Mouse (Mus musculus): ENCODE measurements around the gene P2ry2. TPM values are rescaled to one million over a fixed set of nuclear protein-coding genes. Genes with fewer than 3 reads are reported as not detected.

P2ry2 gene
- polyA plus RNA-seq, 1 experiment from 2014 or later = 4.3 TPM

DNA sequence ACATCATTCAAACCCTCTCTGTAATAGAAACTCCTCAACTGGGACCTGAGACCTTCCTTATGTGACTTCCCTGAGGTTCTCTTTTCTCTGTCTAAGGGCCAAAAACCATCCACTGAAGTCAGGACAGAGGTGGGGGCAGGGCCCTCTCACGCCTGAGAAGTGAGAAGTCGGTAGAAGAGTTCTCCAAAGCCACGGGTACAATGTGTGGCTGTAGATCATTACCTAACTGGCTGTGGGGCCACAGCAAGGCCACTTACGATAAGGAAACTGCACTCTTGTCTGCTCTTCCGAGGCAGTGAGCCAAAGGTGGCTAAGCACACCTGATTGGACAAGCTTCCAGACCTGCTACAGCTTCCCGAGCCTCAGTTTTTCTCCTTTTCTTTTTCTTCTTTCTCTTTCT, 16.8 kb upstream of the P2ry2 start:
- Histone ChIP-seq H3K9ac (ENCODE audit: low read length) (no peak overlapping the region), H3K9me3 (replicated peaks; ENCODE audit: control insufficient read depth, low read length) (no peaks in the 10 kb centered on the region), H3K4me3 (ENCODE audit: low read length) (no peak overlapping the region), H3K36me3 (ENCODE audit: control insufficient read depth, insufficient read depth) (no peaks in the 10 kb centered on the region), H3K4me2 (ENCODE audit: low read depth, low read length) (no peak overlapping the region), H3K27ac (ENCODE audit: low read length) (no peak overlapping the region), H3K4me1 (ENCODE audit: control insufficient read depth, insufficient read depth, low read length) (peaks cover 3% of the 10 kb centered on the region; the same call in 1 of the 2 replicates), H3K27me3 (ENCODE audit: control insufficient read depth, insufficient read depth, low read length) (no peaks in the 10 kb centered on the region)
- WGBS = 57% methylated on average over 6 of the region's 6 CpGs
- no peak for ATAC-seq (replicated peaks; ENCODE audit: extremely low read depth, insufficient read depth, low FRiP score)

DNA sequence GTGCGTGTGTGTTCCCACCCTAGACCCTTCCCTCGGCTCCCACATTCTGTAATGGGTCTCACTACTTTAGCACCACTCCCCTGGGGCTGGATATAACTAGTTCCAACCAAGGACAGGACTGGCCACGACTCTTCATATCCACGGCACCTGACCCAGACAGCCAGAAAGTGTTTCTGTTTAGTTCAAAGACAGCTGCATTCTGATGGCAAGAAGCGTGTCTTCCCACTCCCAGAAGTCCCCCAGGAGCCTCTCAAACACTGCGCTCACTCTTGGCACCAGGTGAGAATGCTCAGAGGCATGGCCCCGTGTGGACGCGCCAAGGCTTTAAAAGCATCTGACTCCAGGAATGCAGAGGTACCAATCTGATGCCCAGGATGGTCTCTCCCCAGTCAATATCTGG, 16.3 kb upstream of the P2ry2 start:
- Histone ChIP-seq H3K4me3 (ENCODE audit: low read length) (no peak overlapping the region), H3K36me3 (ENCODE audit: control insufficient read depth, insufficient read depth) (no peaks in the 10 kb centered on the region), H3K27ac (ENCODE audit: low read length) (no peak overlapping the region), H3K27me3 (ENCODE audit: control insufficient read depth, insufficient read depth, low read length) (no peaks in the 10 kb centered on the region), H3K9me3 (replicated peaks; ENCODE audit: control insufficient read depth, low read length) (no peaks in the 10 kb centered on the region), H3K9ac (ENCODE audit: low read length) (no peak overlapping the region), H3K4me2 (ENCODE audit: low read depth, low read length) (no peak overlapping the region), H3K4me1 (ENCODE audit: control insufficient read depth, insufficient read depth, low read length) (peaks cover 3% of the 10 kb centered on the region; the same call in 1 of the 2 replicates)
- WGBS = 84% methylated on average over 9 of the region's 9 CpGs
- no peak for ATAC-seq (replicated peaks; ENCODE audit: extremely low read depth, insufficient read depth, low FRiP score)

DNA sequence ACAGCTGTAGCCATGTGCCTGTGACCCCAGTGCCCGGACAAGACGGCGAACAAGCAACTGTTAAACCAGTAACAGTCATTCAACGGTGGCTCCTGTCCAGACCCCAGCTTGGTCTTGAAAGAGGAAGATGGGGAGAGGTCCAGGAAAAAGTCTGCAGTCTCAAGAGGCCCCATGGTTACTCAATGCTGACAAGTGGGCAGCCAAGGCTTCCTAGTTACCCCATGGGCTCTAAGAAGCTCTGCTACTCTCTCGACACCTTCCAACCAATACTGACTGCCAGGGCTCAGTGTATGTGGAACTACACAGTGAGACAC, 15.7 kb upstream of the P2ry2 start:
- Histone ChIP-seq H3K36me3 (ENCODE audit: control insufficient read depth, insufficient read depth) (no peaks in the 10 kb centered on the region), H3K27me3 (ENCODE audit: control insufficient read depth, insufficient read depth, low read length) (no peaks in the 10 kb centered on the region), H3K27ac (ENCODE audit: low read length) (no peak overlapping the region), H3K4me3 (ENCODE audit: low read length) (no peak overlapping the region), H3K4me2 (ENCODE audit: low read depth, low read length) (no peak overlapping the region), H3K9me3 (replicated peaks; ENCODE audit: control insufficient read depth, low read length) (no peaks in the 10 kb centered on the region), H3K9ac (ENCODE audit: low read length) (no peak overlapping the region), H3K4me1 (ENCODE audit: control insufficient read depth, insufficient read depth, low read length) (peaks cover 3% of the 10 kb centered on the region; the same call in 1 of the 2 replicates)
- whole genome bisulfite sequencing = 68% methylated on average over 5 of the region's 5 CpGs
- no peak for ATAC-seq (replicated peaks; ENCODE audit: extremely low read depth, insufficient read depth, low FRiP score)

DNA sequence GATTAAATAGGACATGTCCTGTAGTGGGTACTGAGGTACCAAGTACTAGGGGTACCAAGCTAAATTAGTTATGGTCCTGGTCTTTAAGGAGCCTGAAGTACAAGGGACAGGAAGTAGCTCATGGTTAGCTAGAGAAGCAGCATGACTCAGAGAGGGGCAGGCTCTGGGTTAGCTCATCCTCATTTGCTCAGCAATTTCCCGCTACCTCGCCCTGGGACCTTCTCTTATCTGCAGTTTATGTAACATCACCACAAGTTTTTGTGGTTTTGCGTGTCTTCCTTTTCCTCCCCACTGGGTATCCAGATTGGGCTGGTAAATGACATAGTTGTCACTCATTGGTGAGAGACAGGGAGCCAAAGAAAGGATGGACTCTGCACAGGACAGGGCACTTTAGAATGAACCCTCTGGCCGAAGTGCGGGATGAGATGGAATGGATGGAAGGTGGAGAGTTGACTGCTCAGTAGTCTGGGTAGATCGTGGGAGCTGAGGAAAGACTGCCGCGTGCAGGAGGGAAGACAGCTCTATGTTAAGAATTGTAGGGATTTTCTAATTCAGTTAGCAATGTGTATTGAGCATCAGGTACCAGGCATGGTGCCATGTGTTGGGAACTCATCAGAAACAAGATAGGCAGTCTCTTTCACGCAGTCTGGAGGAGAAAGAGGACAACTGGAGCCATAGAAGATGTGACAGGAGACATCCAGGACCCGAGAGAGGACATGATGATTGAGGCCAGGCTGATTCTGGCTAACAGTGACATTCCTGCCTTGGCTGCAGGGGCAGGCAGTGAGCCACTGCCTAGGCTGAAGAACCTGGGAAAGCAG, 15.2 kb upstream of the P2ry2 start:
- no peak for ATAC-seq (replicated peaks; ENCODE audit: extremely low read depth, insufficient read depth, low FRiP score)
- Histone ChIP-seq H3K36me3 (ENCODE audit: control insufficient read depth, insufficient read depth) (no peaks in the 10 kb centered on the region), H3K4me2 (ENCODE audit: low read depth, low read length) (no peak overlapping the region), H3K9me3 (replicated peaks; ENCODE audit: control insufficient read depth, low read length) (no peaks in the 10 kb centered on the region), H3K4me1 (ENCODE audit: control insufficient read depth, insufficient read depth, low read length) (peaks cover 3% of the 10 kb centered on the region; the same call in 1 of the 2 replicates), H3K4me3 (ENCODE audit: low read length) (no peak overlapping the region), H3K9ac (ENCODE audit: low read length) (no peak overlapping the region), H3K27ac (ENCODE audit: low read length) (no peak overlapping the region), H3K27me3 (ENCODE audit: control insufficient read depth, insufficient read depth, low read length) (no peaks in the 10 kb centered on the region)
- WGBS = 76% methylated on average over 10 of the region's 10 CpGs

DNA sequence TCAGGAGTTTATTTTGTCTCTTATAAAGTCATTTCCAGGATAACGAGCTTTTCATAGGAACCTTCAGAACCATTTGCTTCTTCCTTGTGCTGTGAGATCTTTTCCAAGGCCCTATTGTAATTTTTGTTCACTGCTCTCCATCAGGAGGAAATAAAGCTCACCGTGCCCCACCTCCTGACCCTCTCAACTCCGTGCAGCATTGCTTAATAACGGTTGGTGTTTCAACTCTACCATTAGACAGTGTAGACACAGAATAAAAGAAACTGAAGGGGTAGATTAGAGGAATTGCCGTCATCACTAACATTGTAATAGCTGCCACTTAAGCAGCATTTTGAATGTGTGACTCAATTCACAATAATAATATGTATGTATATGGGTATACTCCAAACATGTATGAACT, 14.2 kb upstream of the P2ry2 start:
- Histone ChIP-seq H3K36me3 (ENCODE audit: control insufficient read depth, insufficient read depth) (no peaks in the 10 kb centered on the region), H3K9me3 (replicated peaks; ENCODE audit: control insufficient read depth, low read length) (no peaks in the 10 kb centered on the region), H3K9ac (ENCODE audit: low read length) (no peak overlapping the region), H3K4me3 (ENCODE audit: low read length) (no peak overlapping the region), H3K4me2 (ENCODE audit: low read depth, low read length) (no peak overlapping the region), H3K27me3 (ENCODE audit: control insufficient read depth, insufficient read depth, low read length) (no peaks in the 10 kb centered on the region), H3K4me1 (ENCODE audit: control insufficient read depth, insufficient read depth, low read length) (peaks cover 3% of the 10 kb centered on the region; the same call in 1 of the 2 replicates), H3K27ac (ENCODE audit: low read length) (no peak overlapping the region)
- ATAC-seq (replicated peaks; ENCODE audit: extremely low read depth, insufficient read depth, low FRiP score) = no peak
- 66% methylated on average over 5 of the region's 5 CpGs for WGBS

DNA sequence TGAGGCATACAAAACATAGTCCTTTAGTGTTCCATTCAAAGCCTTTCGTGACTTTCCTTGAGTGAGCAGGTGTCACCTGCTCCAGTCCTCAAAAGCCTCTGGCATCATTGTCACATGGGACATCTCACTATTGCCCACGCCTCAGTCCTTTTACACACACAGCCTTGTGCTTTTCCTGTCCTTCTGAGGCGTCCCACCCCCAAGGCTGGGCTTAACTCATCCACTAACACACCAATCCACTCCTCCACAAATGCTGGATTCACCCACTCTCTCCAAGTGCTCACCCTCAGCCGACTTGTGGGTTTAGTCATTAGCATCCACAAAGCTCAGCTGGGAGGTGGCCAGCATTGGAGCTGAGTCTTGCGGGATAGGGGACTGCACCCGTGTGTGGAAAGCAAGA, 4.8 kb upstream of the P2ry2 start:
- 53% methylated on average over 6 of the region's 6 CpGs for WGBS
- Histone ChIP-seq H3K4me1 (ENCODE audit: control insufficient read depth, insufficient read depth, low read length) (peaks cover under 1% of the 10 kb centered on the region; the same call in 1 of the 2 replicates), H3K36me3 (ENCODE audit: control insufficient read depth, insufficient read depth) (no peaks in the 10 kb centered on the region), H3K9me3 (replicated peaks; ENCODE audit: control insufficient read depth, low read length) (no peaks in the 10 kb centered on the region), H3K9ac (ENCODE audit: low read length) (no peak overlapping the region), H3K27me3 (ENCODE audit: control insufficient read depth, insufficient read depth, low read length) (peaks cover 8% of the 10 kb centered on the region), H3K27ac (ENCODE audit: low read length) (no peak overlapping the region), H3K4me3 (ENCODE audit: low read length) (no peak overlapping the region), H3K4me2 (ENCODE audit: low read depth, low read length) (no peak overlapping the region)
- ATAC-seq (replicated peaks; ENCODE audit: extremely low read depth, insufficient read depth, low FRiP score) = no peak

DNA sequence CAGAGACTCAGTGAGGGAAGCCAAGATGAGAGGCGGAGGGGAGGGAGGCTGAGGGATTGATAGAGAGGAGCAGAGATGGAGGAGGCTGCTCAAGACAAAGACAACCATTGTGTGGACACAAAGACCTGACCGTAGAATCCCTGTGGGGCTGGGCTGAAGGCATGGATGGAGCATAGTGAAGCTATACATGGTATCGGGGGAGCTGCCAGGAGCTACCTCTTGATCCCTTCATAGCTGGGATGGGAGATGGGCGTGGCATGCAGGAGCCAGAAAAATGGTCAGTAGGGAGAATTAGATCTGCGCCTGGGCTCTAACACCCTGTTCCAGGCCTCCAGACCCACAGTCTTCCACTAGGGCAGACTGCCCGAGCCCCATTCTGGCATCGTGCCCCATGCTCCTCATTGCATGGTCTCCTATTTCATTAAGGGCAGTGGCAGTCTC, 4.4 kb upstream of the P2ry2 start:
- H3K4me2 ChIP-seq (ENCODE audit: low read depth, low read length) = no peak overlapping the region
- no peaks in the 10 kb centered on the region for H3K36me3 ChIP-seq (ENCODE audit: control insufficient read depth, insufficient read depth)
- no peaks in the 10 kb centered on the region for H3K9me3 ChIP-seq (replicated peaks; ENCODE audit: control insufficient read depth, low read length)
- ATAC-seq (replicated peaks; ENCODE audit: extremely low read depth, insufficient read depth, low FRiP score) = 0 out of 2 replicates have a peak, but pooled peaks have one; percentile 32
- H3K9ac ChIP-seq (ENCODE audit: low read length) = no peak overlapping the region
- peaks cover 4% of the 10 kb centered on the region for H3K4me1 ChIP-seq (ENCODE audit: control insufficient read depth, insufficient read depth, low read length)
- H3K27ac ChIP-seq (ENCODE audit: low read length) = no peak overlapping the region
- no peak overlapping the region for H3K4me3 ChIP-seq (ENCODE audit: low read length)
- 66% methylated on average over 7 of the region's 7 CpGs for WGBS
- peaks cover 10% of the 10 kb centered on the region for H3K27me3 ChIP-seq (ENCODE audit: control insufficient read depth, insufficient read depth, low read length)

DNA sequence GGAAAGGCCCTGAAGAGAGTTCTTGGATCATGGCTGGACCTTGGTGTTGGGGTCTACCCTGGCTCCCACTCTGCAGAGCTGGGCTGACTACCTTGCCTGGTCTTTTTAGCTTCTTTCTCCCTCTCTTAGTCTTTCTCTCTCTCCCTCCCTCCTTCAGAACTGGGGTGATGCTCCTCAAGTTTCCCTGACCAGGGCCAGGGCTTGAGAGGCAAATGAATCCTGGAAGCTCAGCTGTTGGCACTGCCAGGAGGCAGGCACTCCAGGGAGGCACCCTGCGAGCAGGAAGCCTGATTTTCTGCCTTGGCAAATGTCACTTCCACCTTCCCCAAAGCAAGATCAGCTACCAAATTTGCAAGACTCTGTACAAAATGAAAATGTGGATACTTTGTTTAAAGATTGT, 2.3 kb upstream of the P2ry2 start:
- H3K9me3 ChIP-seq (replicated peaks; ENCODE audit: control insufficient read depth, low read length) = no peaks in the 10 kb centered on the region
- H3K9ac ChIP-seq (ENCODE audit: low read length) = no peak overlapping the region
- peaks cover 4% of the 10 kb centered on the region for H3K4me1 ChIP-seq (ENCODE audit: control insufficient read depth, insufficient read depth, low read length)
- H3K27ac ChIP-seq (ENCODE audit: low read length) = no peak overlapping the region
- H3K27me3 ChIP-seq (ENCODE audit: control insufficient read depth, insufficient read depth, low read length) = peaks cover 14% of the 10 kb centered on the region
- no peak overlapping the region for H3K4me2 ChIP-seq (ENCODE audit: low read depth, low read length)
- no peak for ATAC-seq (replicated peaks; ENCODE audit: extremely low read depth, insufficient read depth, low FRiP score)
- WGBS = 75% methylated on average over 1 of the region's 1 CpGs
- H3K36me3 ChIP-seq (ENCODE audit: control insufficient read depth, insufficient read depth) = no peaks in the 10 kb centered on the region
- no peak overlapping the region for H3K4me3 ChIP-seq (ENCODE audit: low read length)

DNA sequence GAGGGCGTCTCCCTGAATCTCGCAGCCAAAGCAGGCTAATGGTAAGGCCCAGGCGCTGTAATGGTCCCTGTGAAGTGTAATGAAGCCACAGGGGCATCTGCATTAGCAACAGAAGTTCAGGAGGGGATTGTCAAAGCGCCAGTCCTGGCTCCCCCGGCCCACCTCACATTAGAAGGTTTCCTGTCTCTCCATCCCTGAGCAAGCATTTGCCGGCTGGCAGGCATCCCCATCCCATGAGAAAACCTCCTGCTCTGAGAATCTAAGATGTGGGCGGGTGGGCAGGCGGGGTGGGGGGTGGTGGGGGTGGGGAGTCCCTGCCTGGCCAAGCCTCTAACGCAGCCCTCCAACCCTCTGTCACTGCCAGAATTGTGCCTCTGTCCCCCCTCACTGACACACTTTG, 1.4 kb upstream of the P2ry2 start:
- Histone ChIP-seq H3K27me3 (ENCODE audit: control insufficient read depth, insufficient read depth, low read length) (peaks cover 16% of the 10 kb centered on the region), H3K4me2 (ENCODE audit: low read depth, low read length) (no peak overlapping the region), H3K9ac (ENCODE audit: low read length) (no peak overlapping the region), H3K27ac (ENCODE audit: low read length) (no peak overlapping the region), H3K9me3 (replicated peaks; ENCODE audit: control insufficient read depth, low read length) (no peaks in the 10 kb centered on the region), H3K4me1 (ENCODE audit: control insufficient read depth, insufficient read depth, low read length) (peaks cover 4% of the 10 kb centered on the region), H3K36me3 (ENCODE audit: control insufficient read depth, insufficient read depth) (no peaks in the 10 kb centered on the region), H3K4me3 (ENCODE audit: low read length) (no peak overlapping the region)
- ATAC-seq (replicated peaks; ENCODE audit: extremely low read depth, insufficient read depth, low FRiP score) = no peak
- 57% methylated on average over 9 of the region's 9 CpGs for WGBS

Data from heart, embryonic 16.5 days (tissue).